Mouse (Mus musculus) intestine, embryonic 16.5 days (tissue): Measurements from ENCODE around the gene Actr2. TPM values are rescaled to one million over a fixed set of nuclear protein-coding genes. Genes with fewer than 3 reads are reported as not detected.
A peak's percentile ranks its signal among the peaks of the same experiment; 100 is the strongest.
"Not testable (repeated sequence)": the region's sequence is repeated elsewhere in the genome, so short reads cannot be mapped to it uniquely, and the experiment has no call there.

ENCODE experiments used
- ATAC-seq: fragments of 200-750 bp; cut with Nextera tagmentation; 2 replicates; pipeline ENCODE4 v1.8.0; 2017; ENCODE audit warnings: moderate TSS enrichment, moderate library complexity
- H3K27ac ChIP-seq: fragments of 300-500 bp; sonication (generic); 2 replicates; pipeline ENCODE4 v1.5.1; 2014; ENCODE audit warnings: mild to moderate bottlenecking, low read length
- H3K27me3 ChIP-seq: fragments of 300-500 bp; sonication (generic); replicated peaks from 2 replicates; pipeline ENCODE4 v1.6.1; 2014; ENCODE audit warnings: low read length, control low read depth, mixed read lengths; ENCODE audit not compliant: control insufficient read depth, insufficient read depth
- H3K36me3 ChIP-seq: fragments of 300-500 bp; sonication (generic); 2 replicates; pipeline ENCODE4 v1.6.1; 2014; ENCODE audit warnings: low read length, control low read depth; ENCODE audit not compliant: control insufficient read depth, insufficient read depth
- H3K4me1 ChIP-seq: fragments of 300-500 bp; sonication (generic); 2 replicates; pipeline ENCODE4 v1.6.1; 2014; ENCODE audit warnings: low read length, control low read depth, mixed read lengths; ENCODE audit not compliant: control insufficient read depth, insufficient read depth
- H3K4me2 ChIP-seq: fragments of 300-500 bp; sonication (generic); 2 replicates; pipeline ENCODE4 v1.6.1; 2014; ENCODE audit warnings: low read depth, low read length, control low read depth
- H3K4me3 ChIP-seq: fragments of 300-500 bp; sonication (generic); 2 replicates; pipeline ENCODE4 v1.5.1; 2014; ENCODE audit warnings: mild to moderate bottlenecking, low read length
- H3K9ac ChIP-seq: fragments of 300-500 bp; sonication (generic); 2 replicates; pipeline ENCODE4 v1.6.1; 2014; ENCODE audit warnings: low read depth, low read length
- H3K9me3 ChIP-seq: fragments of 300-500 bp; sonication (generic); 2 replicates; pipeline ENCODE4 v1.6.1; 2016; ENCODE audit warnings: low read length, control low read depth; ENCODE audit not compliant: control insufficient read depth
- WGBS: fragments of 180-500 bp; shearing (Covaris S2); extraction: QIAGEN DNeasy Blood & Tissue Kit; methylation state at CpG from one replicate; pipeline ENCODE4 v1.1.7; 2014; 5-methylcytosine and 5-hydroxymethylcytosine counted together
- polyA plus RNA-seq: library from polyadenylated mRNA; unstranded; fragments of >200 nt; fragmentation: Nextera tagmentation; extraction: Ambion mirVana; gene quantifications from 2 replicates; pipeline ENCODE4 v1.2.1, GENCODE M21; 2015

Actr2 gene
- polyA plus RNA-seq, 1 experiment from 2014 or later = 113 TPM

GRCm38 (mm10) chr11:20142516-20142915, 29.8 kb upstream of the Actr2 start:
- Histone ChIP-seq H3K27ac (no peak overlapping the region), H3K4me2 (no peak overlapping the region), H3K9me3 (no peaks in the 10 kb centered on the region), H3K4me3 (no peak overlapping the region), H3K9ac (no peak overlapping the region), H3K4me1 (0 out of 2 replicates have a peak, but pooled peaks cover 2% of the 10 kb centered on the region), H3K36me3 (no peaks in the 10 kb centered on the region), H3K27me3 (no peaks in the 10 kb centered on the region)
- 90% methylated on average over 5 of the region's 5 CpGs for WGBS
- ATAC-seq = no peak

DNA sequence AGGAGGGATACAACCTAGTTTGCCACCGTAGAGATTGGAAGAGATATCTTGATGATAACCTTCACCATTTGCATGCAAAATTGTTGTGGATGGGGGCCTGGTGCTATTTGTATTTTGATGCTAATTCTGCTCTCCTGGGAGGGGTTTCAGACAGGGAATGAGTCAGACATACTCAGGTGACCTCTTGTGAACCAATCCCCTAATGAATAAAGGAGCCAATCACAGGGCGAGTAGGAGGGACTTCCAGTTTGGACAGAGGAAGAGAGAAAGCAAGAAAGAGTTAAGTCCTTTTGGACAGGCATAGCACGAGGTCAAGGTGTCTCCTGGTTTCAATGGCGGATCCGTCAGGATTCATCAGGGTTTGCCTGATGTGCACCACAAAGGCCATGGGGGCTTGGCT, 27.6 kb upstream of the Actr2 start:
- Histone ChIP-seq H3K36me3 (no peaks in the 10 kb centered on the region), H3K9me3 (no peaks in the 10 kb centered on the region), H3K4me1 (no peaks in the 10 kb centered on the region), H3K4me3 (no peak overlapping the region), H3K9ac (no peak overlapping the region), H3K27ac (no peak overlapping the region), H3K27me3 (no peaks in the 10 kb centered on the region), H3K4me2 (no peak overlapping the region)
- 92% methylated on average over 5 of the region's 5 CpGs for WGBS
- ATAC-seq = no peak

DNA sequence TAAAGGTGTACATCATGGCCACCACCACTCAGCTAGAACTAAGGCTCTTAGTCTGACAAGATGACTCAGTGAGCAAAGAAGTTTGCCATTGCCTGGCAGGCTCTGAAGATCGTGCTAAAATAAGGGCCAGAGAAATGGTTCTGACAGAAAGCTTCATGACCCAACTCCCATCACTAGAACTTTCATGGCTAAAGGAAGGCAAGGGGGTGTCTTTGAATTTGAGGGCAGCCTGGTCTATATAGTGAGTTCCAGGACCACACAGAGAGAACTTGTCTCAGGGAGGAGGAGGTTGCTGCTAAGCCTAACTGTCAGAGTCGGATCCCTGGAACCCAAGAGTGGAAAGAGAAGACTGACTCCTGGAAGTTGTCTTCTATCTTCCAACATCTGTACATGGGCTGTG, 27.0 kb upstream of the Actr2 start:
- ATAC-seq = no peak
- no peak overlapping the region for H3K4me2 ChIP-seq
- H3K9ac ChIP-seq = no peak overlapping the region
- H3K27me3 ChIP-seq = no peaks in the 10 kb centered on the region
- H3K27ac ChIP-seq = no peak overlapping the region
- H3K9me3 ChIP-seq = no peaks in the 10 kb centered on the region
- no peaks in the 10 kb centered on the region for H3K36me3 ChIP-seq
- WGBS = 93% methylated on average over 2 of the region's 2 CpGs
- no peaks in the 10 kb centered on the region for H3K4me1 ChIP-seq
- H3K4me3 ChIP-seq = no peak overlapping the region

DNA sequence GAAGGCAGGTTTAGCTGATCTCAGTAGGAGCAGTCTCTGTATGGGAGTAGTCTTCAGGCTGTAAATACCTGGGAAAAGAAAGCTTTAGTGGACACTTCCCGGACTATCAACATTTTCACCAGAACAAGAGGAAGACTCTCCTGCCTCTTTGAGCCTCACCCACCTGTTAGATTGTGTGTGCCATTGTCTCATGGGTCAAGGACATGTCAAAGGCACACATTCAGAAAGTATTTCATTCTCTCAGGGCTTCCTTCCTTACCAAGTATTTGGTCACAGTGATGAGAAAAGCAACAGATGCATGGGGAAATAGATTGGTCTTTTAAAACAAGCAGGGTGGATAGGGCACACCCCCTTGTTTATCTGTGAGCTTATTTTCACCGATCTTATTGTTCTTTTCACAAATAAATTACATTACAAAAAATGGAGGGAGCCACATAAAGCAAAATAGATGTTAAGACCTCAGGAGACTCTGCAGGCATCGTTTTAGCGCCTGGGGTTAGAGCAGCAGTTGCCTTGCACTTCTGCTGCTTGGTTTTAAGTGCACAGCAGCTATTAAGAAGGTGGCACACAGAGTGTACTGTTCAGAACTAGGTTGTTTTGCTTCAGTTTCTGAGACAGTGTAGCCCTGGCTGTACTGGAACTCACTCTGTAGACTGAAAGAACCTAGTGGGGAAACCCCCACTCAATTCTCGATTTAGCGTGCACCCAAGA, 25.9 kb upstream of the Actr2 start:
- H3K27me3 ChIP-seq = no peaks in the 10 kb centered on the region
- no peak for ATAC-seq
- H3K4me1 ChIP-seq = 0 out of 2 replicates have a peak, but pooled peaks cover 2% of the 10 kb centered on the region
- no peak overlapping the region for H3K9ac ChIP-seq
- WGBS = 88% methylated on average over 6 of the region's 6 CpGs
- H3K4me2 ChIP-seq = no peak overlapping the region
- no peak overlapping the region for H3K4me3 ChIP-seq
- no peaks in the 10 kb centered on the region for H3K36me3 ChIP-seq
- H3K9me3 ChIP-seq = no peaks in the 10 kb centered on the region
- H3K27ac ChIP-seq = no peak overlapping the region

DNA sequence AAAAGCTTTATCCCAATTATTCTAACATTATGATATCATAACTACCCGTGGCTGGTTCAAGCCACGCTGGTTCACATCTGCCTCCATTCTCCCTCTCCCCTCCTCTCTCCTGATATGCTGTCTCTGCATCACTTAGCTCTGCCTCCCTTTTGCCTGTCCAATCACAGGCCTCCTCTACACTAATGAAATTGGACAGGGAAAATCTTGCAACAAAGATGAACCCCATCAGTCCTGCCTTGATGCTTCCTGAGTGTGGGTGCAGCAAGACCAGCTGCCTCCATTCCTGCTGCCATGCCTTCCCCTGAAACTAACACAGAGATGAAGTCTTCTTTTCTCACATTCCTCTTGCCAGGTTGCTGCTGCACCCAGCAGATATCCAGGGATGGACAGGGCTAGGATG, 25.2 kb upstream of the Actr2 start:
- no peak for ATAC-seq
- Histone ChIP-seq H3K9ac (no peak overlapping the region), H3K4me2 (no peak overlapping the region), H3K36me3 (no peaks in the 10 kb centered on the region), H3K9me3 (no peaks in the 10 kb centered on the region), H3K4me1 (0 out of 2 replicates have a peak, but pooled peaks cover 2% of the 10 kb centered on the region), H3K27ac (no peak overlapping the region), H3K4me3 (no peak overlapping the region), H3K27me3 (no peaks in the 10 kb centered on the region)
- WGBS = 79% methylated on average over 2 of the region's 2 CpGs

- H3K36me3 ChIP-seq = no peaks in the 10 kb centered on the region
- 0 out of 2 replicates have a peak, but pooled peaks cover 2% of the 10 kb centered on the region for H3K4me1 ChIP-seq
- ATAC-seq = peak; percentile 34; the same call in 1 of the 2 replicates
- H3K9ac ChIP-seq = no peak overlapping the region
- no peaks in the 10 kb centered on the region for H3K27me3 ChIP-seq
- WGBS = 66% methylated on average over 6 of the region's 6 CpGs
- H3K4me2 ChIP-seq = no peak overlapping the region
- no peak overlapping the region for H3K4me3 ChIP-seq
- H3K27ac ChIP-seq = no peak overlapping the region
- no peaks in the 10 kb centered on the region for H3K9me3 ChIP-seq
Observed at GRCm38 (mm10) chr11:20136314-20136713, 23.6 kb upstream of the Actr2 start.

GRCm38 (mm10) chr11:20134869-20135268, 22.2 kb upstream of the Actr2 start:
- not testable (repeated sequence) for H3K36me3 ChIP-seq, H3K4me1 ChIP-seq, H3K4me3 ChIP-seq, H3K27ac ChIP-seq, H3K9ac ChIP-seq, H3K4me2 ChIP-seq, ATAC-seq, H3K27me3 ChIP-seq, H3K9me3 ChIP-seq
- 76% methylated on average over 3 of the region's 3 CpGs for WGBS

GRCm38 (mm10) chr11:20133721-20134120, 21.0 kb upstream of the Actr2 start:
- no peak overlapping the region for H3K27ac ChIP-seq
- H3K9me3 ChIP-seq = no peaks in the 10 kb centered on the region
- no peak overlapping the region for H3K4me2 ChIP-seq
- H3K36me3 ChIP-seq = no peaks in the 10 kb centered on the region
- 0 out of 2 replicates have a peak, but pooled peaks cover 2% of the 10 kb centered on the region for H3K4me1 ChIP-seq
- 81% methylated on average over 1 of the region's 1 CpGs for WGBS
- no peaks in the 10 kb centered on the region for H3K27me3 ChIP-seq
- ATAC-seq = no peak
- H3K4me3 ChIP-seq = no peak overlapping the region
- no peak overlapping the region for H3K9ac ChIP-seq

DNA sequence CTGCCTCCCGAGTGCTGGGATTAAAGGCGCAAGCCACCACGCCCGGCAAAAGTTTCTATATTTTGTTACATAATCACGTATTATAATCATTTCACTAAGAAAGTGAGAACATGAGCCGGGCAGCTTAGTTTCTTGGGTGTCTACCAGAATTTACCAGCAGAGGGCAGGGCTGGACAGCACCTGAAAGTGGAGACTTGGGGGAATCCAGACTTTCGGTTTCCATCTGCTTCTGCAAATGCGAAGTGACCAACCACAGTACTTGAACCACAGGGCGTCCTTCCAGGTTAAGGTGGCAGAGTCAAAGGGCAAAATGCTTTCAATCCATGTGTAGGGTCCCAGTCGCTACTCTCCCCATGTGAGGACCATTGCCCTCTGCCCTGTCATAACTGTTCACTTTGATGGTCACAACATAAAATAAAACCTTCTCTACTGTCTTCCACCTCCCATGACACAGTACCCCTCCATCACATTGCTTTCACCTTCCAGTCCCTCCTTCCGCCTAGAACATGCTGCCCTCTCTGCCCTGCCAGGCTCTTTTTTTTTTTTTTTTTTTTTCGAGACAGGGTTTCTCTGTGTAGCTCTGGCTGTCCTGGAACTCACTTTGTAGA, 20.3 kb upstream of the Actr2 start:
- Histone ChIP-seq H3K36me3 (no peaks in the 10 kb centered on the region), H3K9ac (no peak overlapping the region), H3K27ac (no peak overlapping the region), H3K4me1 (0 out of 2 replicates have a peak, but pooled peaks cover 2% of the 10 kb centered on the region), H3K4me3 (0 out of 2 replicates have a peak overlapping the region, but pooled peaks have one; percentile 4), H3K27me3 (no peaks in the 10 kb centered on the region), H3K4me2 (peak overlapping the region; percentile 26; the same call in 1 of the 2 replicates), H3K9me3 (no peaks in the 10 kb centered on the region)
- ATAC-seq = peak; percentile 62
- 41% methylated on average over 11 of the region's 12 CpGs for WGBS
